Mouse (Mus musculus) urinary bladder, postnatal 4 days (tissue): ENCODE measurements at regions not wholly inside any gene's neighbourhood (a gene's known extent, or its start where the extent isn't known, plus 50 kb on each side); places are given as distances from the start of the nearest gene placed in this dataset.

ENCODE experiments used
- DNase-seq, 2 experiments: peaks; one replicate each; pipeline ENCODE4 v3.0.0; 2021 to 2022; ENCODE audit warnings: low spot score in 2 of 2

GRCm38 (mm10) chr4:125439856-125440255 lies 50.6 kb upstream of the Grik3 start:
- DNase-seq, result no peak

DNA sequence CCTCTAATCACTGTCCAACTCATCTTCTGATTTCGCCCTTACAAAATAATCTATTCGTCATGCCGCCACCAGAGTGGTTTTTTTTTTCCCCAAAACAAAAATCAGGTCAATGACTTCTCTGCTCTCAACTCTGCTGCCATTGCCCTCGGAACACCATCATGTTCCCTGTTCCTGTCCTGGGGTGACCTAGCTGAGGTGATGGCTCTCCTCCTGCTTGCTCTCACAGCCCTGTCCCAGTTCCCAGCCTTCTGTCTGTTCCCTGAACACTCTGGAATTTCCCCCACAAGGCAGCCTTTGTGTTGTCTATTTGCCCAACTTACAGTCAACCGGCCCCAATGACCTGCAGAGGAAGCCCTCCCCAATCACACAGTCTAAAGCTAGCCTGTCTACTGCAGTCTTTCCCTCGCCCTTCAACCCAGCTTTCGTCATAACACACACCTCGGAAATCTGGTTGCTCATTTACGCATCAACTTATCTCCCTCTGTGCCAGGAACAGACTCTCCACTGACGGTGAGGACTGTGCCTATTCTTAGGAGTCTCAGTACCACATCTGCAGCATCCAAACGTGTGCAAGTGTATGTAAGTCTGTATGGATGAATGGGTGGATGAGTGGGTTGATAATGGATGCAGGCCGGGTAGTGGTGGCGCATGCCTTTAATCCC lies 53.2 kb upstream of the Grik3 start:
- DNase-seq, result no peak

- no peak for DNase-seq
These were observed 57.0 kb upstream of the Grik3 start for GRCm38 (mm10) chr4:125433511-125433910.

- no peak for DNase-seq
These were observed 58.9 kb upstream of the Grik3 start for GRCm38 (mm10) chr4:125431648-125432047.

DNA sequence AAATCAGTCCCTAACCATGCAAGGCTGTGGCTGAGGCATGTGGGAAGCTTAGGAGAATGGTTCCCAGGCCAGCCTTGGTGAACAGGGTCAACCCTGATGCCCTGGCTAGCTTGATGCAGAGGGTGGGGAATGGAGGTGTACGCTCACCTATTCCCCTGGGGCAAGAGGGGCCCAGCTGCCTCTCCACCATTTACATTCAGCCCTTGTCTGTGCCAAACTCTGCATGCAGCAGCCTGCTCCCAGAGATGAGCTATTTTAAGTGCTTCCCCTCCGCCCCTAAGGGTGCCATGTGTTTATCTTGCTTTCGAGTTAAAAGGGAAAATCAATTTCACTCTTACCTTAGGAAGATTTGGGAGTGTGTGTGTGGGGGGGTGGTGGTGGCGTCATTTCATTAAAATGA lies 59.7 kb upstream of the Grik3 start:
- no peak for DNase-seq

GRCm38 (mm10) chr4:125428736-125429135 lies 61.8 kb upstream of the Grik3 start:
- no peak for DNase-seq

- no peak for DNase-seq
These were observed 69.8 kb upstream of the Grik3 start for GRCm38 (mm10) chr4:125420561-125421241.

- no peak for DNase-seq
These were observed 70.8 kb upstream of the Grik3 start for GRCm38 (mm10) chr4:125419491-125420255.

DNA sequence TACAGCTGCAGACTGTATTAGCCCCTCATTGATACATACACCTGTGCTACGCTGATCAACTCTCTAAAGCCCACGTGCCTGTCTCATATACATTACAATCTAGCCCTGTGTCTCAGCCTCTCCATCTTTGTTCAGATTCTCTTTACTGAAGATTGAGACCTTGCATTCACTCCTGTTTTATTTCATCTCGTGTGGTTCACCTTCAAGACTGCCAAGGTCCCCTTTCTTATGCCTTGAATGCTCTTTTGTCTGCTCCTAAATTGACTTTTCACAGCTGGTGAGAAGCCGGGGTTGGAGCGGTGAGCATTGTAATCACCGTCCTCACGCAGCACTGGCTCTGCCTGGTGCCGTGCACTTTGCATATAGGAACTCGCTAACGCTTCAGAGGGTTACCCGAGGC lies 75.2 kb upstream of the Grik3 start:
- no peak for DNase-seq

- DNase-seq, result no peak
These were observed 76.4 kb upstream of the Grik3 start for GRCm38 (mm10) chr4:125413833-125414719.

DNA sequence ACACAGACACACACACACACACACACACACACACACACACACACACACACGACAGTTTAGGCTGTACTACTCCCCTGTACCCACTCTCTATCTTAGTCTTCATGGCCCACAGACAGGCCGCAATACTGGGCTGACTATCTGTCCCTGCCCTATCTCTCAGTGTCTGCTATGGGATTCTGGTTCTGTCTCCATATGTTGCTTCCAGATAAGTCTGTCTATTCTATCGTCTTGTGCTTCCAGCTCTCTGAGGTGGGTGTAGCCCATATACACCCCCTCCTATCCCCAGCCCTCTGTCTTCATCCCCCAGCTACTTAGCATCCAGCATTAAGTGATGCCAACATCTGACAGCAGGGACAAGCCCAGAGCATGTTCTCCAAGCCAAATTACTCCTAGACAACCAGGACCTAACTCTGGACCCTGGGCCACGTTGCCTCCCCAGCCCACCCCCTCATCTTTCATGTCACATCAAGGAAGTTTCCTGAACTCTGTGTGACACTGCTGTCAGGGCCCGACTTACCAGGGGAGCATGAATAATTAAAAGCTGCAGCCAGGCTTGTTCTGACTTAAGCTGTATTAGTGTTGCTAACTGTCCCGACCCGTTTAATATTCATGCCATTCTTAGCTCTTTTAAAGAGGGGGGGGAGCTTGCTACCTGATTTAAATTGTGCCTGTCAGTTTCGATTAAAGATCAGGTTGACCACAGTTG lies 79.6 kb upstream of the Grik3 start:
- DNase-seq, result no peak

GRCm38 (mm10) chr4:125399376-125400112 lies 91.0 kb upstream of the Grik3 start:
- no peak for DNase-seq

DNA sequence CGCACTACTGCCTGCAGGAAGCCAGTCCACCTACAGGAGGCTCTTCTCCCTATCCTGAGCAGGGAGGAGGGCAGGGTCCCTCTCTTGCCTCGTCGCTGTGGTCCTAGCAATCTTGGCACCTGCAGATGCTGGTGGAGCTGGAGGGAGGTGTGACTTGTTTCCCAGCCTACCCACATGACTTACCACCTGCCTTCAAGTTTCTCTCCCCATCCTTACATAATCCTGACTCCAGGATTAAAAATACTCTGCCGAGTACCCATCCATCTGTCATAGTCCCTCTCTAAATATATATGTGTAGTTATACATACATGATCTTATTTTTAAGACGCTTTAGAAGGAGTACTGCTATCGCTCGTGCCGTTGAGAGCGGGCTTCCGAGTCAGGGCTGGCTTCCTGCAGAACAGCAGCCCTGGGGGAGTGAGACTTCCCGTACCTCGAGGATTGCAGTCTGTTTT lies 93.5 kb upstream of the Grik3 start:
- no peak for DNase-seq

DNA sequence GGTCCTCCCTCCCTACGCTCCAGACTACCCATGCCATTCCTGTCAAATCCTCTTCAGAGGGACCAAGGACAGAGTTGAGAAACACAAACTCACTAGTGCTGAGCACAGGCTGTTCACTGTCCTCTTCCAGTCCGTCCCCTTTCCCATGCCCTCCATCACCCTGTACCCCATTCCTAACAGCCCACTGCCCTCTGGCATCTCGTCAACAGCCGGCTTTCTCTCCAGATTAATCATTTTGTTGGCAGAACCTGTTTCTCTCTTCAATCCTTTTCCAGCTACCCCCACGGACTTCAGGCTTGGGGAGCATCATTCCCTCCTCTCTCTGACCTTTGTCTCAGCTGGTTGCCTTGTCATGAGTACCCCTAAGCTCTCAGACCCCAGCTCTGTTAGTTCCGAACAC lies 99.2 kb upstream of the Grik3 start:
- no peak for DNase-seq

- no peak for DNase-seq
These were observed 104.7 kb upstream of the Grik3 start for GRCm38 (mm10) chr4:125385811-125386210.

DNA sequence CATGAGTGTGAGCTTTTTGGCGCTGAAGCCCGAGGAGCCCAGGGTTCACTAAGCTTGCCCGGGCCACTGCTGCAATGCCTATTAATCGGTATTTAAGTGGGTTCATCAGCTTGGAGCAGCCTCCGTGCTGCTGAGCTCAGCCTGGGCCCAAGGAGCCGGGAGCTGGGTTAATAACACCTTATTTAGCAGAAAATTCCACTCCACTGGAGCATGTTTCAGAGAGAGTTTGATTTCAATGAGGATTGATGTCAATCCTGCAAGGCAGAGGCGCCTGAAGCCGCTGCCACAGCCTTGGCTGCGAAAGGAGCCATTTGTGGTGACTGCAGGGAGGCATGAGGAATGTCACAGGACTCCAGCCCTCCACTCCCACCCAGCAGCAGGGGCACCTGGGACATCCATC lies 126.5 kb upstream of the Grik3 start:
- DNase-seq, result no peak

DNA sequence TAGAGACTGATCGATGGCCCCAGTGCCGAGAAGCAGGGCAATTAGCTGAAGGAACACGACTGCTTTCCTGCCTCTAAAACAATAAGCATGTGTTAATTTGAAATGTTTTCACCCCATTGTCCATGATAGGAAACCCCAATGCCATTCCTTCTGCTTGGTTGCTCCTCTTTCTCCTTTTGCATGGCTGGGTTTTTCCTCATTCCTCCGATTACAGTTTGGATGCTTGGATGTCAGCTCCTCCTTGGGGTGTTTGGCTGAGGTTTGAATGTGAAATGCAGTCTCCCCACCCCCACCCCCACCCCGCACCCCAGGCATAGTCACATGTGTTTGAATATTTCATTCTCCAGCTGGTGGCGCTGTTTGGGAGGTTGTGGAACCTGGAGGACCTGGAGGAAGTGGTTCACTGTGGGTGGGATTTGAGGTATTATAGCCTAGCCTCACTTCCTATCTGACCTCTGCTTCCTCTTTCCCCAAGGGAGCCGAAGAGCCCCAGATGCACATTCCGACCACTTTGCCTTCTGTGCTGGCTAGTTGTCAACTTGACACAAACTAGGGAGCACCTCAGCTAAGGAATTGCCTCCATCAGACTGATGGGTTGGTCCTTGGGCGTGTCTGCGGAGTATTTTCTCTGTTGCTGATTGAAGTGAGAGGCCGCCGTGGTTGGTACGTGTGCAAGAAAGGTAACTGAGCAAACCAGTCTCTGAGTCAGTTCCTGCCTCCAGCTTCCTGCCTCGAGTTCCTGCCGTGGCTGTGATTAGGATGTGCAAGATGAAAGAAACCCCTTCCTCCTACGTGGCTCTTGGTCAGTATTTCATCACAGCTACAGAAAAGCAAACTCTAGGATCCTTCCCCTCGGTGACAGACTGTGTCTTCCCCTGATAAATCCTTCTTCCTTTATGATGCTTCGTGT lies 128.6 kb upstream of the Grik3 start:
- DNase-seq, result no peak

DNA sequence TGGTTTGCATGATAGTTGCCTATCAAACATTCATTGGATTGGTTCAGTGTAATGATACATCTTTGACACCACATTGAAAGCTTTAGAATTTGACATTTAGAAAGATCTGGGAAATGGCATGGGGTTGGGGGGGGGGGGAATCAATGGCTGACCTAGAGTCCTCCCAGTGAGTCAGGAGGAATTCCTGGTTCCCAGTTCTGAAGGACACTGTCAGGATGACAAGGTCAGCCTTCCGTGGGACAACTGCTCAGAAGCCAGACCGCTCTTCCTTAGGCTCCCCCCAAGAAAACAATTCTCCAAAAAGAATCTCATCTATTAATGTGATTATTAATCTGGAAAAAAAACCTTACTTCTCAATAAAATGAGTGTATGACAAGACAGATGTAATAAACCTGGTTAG lies 132.1 kb upstream of the Grik3 start:
- no peak for DNase-seq

- no peak for DNase-seq
These were observed 134.1 kb upstream of the Grik3 start for GRCm38 (mm10) chr4:125356441-125356840.
